Comparison of ENCODE assay signal across 8 mouse cellular contexts in the genomic region with DNA sequence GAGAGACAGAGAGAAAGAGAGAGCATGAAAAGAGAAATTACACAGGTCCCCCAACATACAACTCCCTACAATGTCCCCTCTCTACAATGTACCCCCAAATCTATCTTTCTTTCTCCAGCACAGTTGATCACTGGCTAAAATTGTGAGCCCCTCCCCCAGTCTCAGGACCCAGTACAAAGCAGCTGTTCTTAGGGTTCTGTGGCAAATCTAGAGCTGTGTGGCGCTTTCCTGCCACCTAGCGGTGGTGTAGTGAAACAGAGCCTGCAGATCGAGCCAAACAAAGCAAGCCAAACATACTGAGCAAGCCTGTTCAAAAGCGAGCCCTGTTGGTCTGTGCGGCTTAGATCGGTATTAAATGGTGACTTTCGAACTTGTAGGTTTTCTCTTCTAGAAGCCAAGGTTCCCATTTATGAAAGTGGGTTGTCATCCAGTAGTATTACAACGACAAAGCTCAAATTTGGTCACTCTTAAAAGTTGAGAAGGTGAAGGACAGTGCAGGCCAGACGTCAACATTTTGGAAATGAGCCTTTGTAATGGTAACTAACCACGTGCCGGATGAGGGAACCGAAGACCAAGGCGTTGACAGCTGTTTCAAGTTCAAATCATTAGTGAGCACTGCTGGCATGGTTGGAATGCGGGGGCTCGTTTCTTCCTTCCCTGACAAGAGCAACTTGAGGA. TPM values are rescaled to one million over a fixed set of nuclear protein-coding genes. Genes with fewer than 3 reads are reported as not detected.
DNase-seq lines count a peak whose midpoint lies in the region; ATAC-seq and TF ChIP-seq lines count a peak whose summit lies in the region.

No protein-coding gene starts in this region.

- H3K9me3 ChIP-seq in forebrain, embryonic 15.5 days = no peaks in the 10 kb centered on the region
- H3K9me3 ChIP-seq in hindbrain, embryonic 10.5 days = peaks cover 9% of the 10 kb centered on the region; the same call in 1 of the 2 replicates
- H3K9me3 ChIP-seq in lung, postnatal 0 days (ENCODE audit: low read length) = no peaks in the 10 kb centered on the region

- peaks cover 11% of the 10 kb centered on the region for H3K4me1 ChIP-seq in forebrain, embryonic 15.5 days
- H3K4me1 ChIP-seq in hindbrain, embryonic 10.5 days (replicated peaks) = peaks cover 21% of the 10 kb centered on the region
- no peaks in the 10 kb centered on the region for H3K4me1 ChIP-seq in lung, postnatal 0 days (ENCODE audit: insufficient read depth, low read depth, low read length)

- H3K9ac ChIP-seq in forebrain, embryonic 15.5 days (replicated peaks) = no peak overlapping the region
- H3K9ac ChIP-seq in lung, postnatal 0 days (replicated peaks; ENCODE audit: low read depth) = no peak overlapping the region; the same call in 1 of the 2 replicates

- no peak overlapping the region for H3K4me2 ChIP-seq in forebrain, embryonic 15.5 days (replicated peaks)
- H3K4me2 ChIP-seq in lung, postnatal 0 days (replicated peaks; ENCODE audit: low read depth, low read length) = no peak overlapping the region

- H3K27me3 ChIP-seq in forebrain, embryonic 15.5 days = no peaks in the 10 kb centered on the region
- H3K27me3 ChIP-seq in hindbrain, embryonic 10.5 days (ENCODE audit: insufficient read depth, poor library complexity, severe bottlenecking) = no peaks in the 10 kb centered on the region
- no peaks in the 10 kb centered on the region for H3K27me3 ChIP-seq in lung, postnatal 0 days (replicated peaks; ENCODE audit: insufficient read depth, low read length)

- peak; percentile 97 for TF ChIP-seq CTCF in lung, postnatal 0 days (IDR thresholded peaks at IDR 0.05)

- peak; percentile 89 for ATAC-seq in forebrain, embryonic 15.5 days (replicated peaks)
- peak; percentile 87 for ATAC-seq in lung, postnatal 0 days

- peak; percentile 78 for DNase-seq in MN1 (ENCODE audit: low spot score)
- peak; percentile 79 for DNase-seq in cerebellum, adult 11 months
- peak; percentile 84 for DNase-seq in hindbrain, embryonic 10.5 days (ENCODE audit: low spot score)
- peak; percentile 80 to 84 for DNase-seq in layer of hippocampus, adult 8-10 months (ENCODE audit: low spot score in 2 of 2)
- DNase-seq in lung, postnatal 0 days (ENCODE audit: low spot score) = peak; percentile 90
- peak; percentile 95 for DNase-seq in retina, embryonic 14.5 days (ENCODE audit: low spot score)
- peak; percentile 72 to 73 for DNase-seq in thymus, postnatal 36 days

- 20% methylated on average over 15 of the region's 15 CpGs for WGBS in forebrain, embryonic 15.5 days
- 33% methylated on average over 15 of the region's 15 CpGs for WGBS in hindbrain, embryonic 10.5 days
- 19% methylated on average over 15 of the region's 15 CpGs for WGBS in lung, postnatal 0 days

- no peak overlapping the region for H3K27ac ChIP-seq in forebrain, embryonic 15.5 days (replicated peaks)
- peak overlapping the region; percentile 70 for H3K27ac ChIP-seq in hindbrain, embryonic 10.5 days
- H3K27ac ChIP-seq in lung, postnatal 0 days (ENCODE audit: low read length) = no peak overlapping the region

- no peaks in the 10 kb centered on the region for H3K36me3 ChIP-seq in forebrain, embryonic 15.5 days
- no peaks in the 10 kb centered on the region for H3K36me3 ChIP-seq in hindbrain, embryonic 10.5 days
- no peaks in the 10 kb centered on the region for H3K36me3 ChIP-seq in lung, postnatal 0 days (ENCODE audit: insufficient read depth, low read length)

- H3K4me3 ChIP-seq in forebrain, embryonic 15.5 days = no peak overlapping the region
- no peak overlapping the region for H3K4me3 ChIP-seq in hindbrain, embryonic 10.5 days
- H3K4me3 ChIP-seq in lung, postnatal 0 days (ENCODE audit: low read depth, low read length) = no peak overlapping the region

- no peak for TF ChIP-seq EP300 in lung, postnatal 0 days (IDR thresholded peaks at IDR 0.05)

RNA-seq across cellular contexts. Expression of gene Cd83, which starts 44.8 kb away (rescaled TPM):
- 5.8 and 6.2 TPM in 2 replicates for polyA plus RNA-seq in forebrain, embryonic 15.5 days (2015; fragmentation: Nextera tagmentation; extraction: Ambion mirVana)
- 4.0 and 5.4 TPM in 2 replicates for polyA plus RNA-seq in hindbrain, embryonic 10.5 days (2016; fragmentation: Nextera tagmentation; extraction: Ambion mirVana)
- total RNA-seq in layer of hippocampus, adult 8-10 months (2022) = 10 to 100 TPM in 2 of 4 experiments, 1 to 10 TPM in 2; 7.6 to 21.2 (median 13.4) TPM
- 19.0 and 30.7 TPM in 2 replicates for polyA plus RNA-seq in lung, postnatal 0 days (2015; fragmentation: Nextera tagmentation; extraction: Ambion mirVana)
